Mouse (Mus musculus) olfactory bulb, adult 2 months (tissue): ENCODE results near the gene Rabgap1l.

Experiments
- CTCF ChIP-seq: fragments of 200-500 bp; IDR thresholded peaks from 2 replicates; pipeline ENCODE4 v1.5.1; 2012; ENCODE audit warnings: low read depth, mild to moderate bottlenecking, low read length, moderate library complexity; ENCODE audit not compliant: insufficient read depth
- POLR2A ChIP-seq: fragments of 200-500 bp; IDR thresholded peaks from 2 replicates; pipeline ENCODE4 v1.6.1; 2012; ENCODE audit warnings: mild to moderate bottlenecking, low read depth, low read length, moderate library complexity; ENCODE audit not compliant: insufficient read depth

DNA sequence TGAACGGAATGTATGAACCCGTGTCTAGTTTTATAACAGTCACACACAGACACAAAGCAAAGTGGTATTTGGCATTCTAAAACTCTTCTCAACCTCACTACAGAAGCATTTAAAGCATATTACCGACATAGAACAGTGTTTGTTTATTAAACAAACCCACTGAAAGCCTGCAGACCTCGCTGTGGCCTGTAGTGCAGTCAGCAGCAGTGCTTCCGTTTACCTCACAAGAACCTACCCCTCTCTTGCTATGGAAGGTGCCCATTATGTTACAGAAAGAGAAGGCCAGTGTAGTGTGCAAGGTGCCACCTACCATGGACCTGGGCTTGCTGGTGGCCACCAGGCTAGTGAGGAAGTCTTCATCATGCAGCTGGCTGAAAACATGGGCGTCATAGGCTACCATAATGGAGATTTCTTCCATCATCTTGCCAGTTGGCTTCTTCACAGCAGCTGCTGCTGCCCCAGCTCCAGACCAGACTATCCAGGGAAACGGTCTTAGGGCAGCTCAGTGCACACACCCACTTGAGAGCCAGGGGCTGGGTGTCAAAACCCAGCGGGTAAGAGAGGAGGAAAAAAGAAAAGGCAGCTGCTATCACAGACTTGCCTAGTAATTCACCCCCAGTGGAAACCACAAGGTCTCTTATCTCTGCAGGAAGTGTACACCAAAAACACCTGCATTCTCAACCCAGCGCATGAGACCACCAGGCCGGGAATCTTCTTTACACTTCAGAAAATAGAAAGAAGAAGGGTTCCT, 486.0 kb downstream of the Rabgap1l start:
- TF ChIP-seq CTCF (no peak), POLR2A (no peak)
